Mouse (Mus musculus): ENCODE data around the gene St3gal4.

DNA sequence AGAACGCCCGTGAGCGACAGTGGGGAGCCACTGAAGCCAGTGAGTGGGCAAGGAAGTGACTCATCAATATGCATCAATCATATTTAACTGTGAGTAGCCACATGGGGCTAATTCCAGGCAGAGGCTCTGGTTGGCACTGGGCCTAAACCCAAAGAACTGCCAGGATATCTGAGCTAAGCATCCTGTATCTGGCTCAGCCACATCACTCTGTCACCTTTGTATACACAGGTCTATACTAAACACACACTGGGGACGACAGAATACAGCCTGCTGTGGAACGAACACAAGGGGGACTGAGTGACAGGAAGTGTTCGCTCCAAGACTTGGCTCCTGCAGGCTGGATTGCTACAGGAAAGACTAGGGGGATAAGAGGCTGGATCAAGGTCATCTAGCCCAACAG is 16.5 kb upstream of the St3gal4 start:
- peak; percentile 24; the same call in 1 of the 2 replicates for TF ChIP-seq CTCF (IDR thresholded peaks at IDR 0.05)
- no peak for TF ChIP-seq EP300 (IDR thresholded peaks at IDR 0.05; ENCODE audit: insufficient read depth, low read depth, low read length)
- TF ChIP-seq POLR2A (IDR thresholded peaks at IDR 0.05; ENCODE audit: insufficient read depth, low read depth, low read length): no peak

Measured in heart, adult 2 months (tissue).